Comparison of ENCODE assay signal across 28 mouse cellular contexts in genomic region chr6:21790036-21790435, GRCm38 (mm10).
DNase-seq lines count a peak whose midpoint lies in the region; ATAC-seq and TF ChIP-seq lines count a peak whose summit lies in the region.
"Had no signal": no experiment of that assay in that cellular context is flagged by ENCODE, and none has a peak within 500 bp of the region (broad histone marks: within the 10 kb centered on the region; RNA-seq: fewer than 3 reads in every experiment).

No protein-coding gene starts in this region.

- peak overlapping the region; percentile 32 for H3K4me2 ChIP-seq in liver, embryonic 12.5 days
- no peak overlapping the region for H3K4me2 ChIP-seq in liver, postnatal 0 days (ENCODE audit: low read depth, low read length)
- H3K4me2 ChIP-seq in liver, embryonic 15.5 days: peak overlapping the region; percentile 41
- H3K4me2 ChIP-seq: embryonic facial prominence, embryonic 12.5 days; embryonic facial prominence, embryonic 15.5 days; forebrain, embryonic 15.5 days; heart, embryonic 12.5 days; heart, embryonic 15.5 days; hindbrain, embryonic 13.5 days had no signal

- H3K27ac ChIP-seq in liver, embryonic 12.5 days: peak overlapping the region; percentile 43; the same call in 1 of the 2 replicates
- no peak overlapping the region for H3K27ac ChIP-seq in liver, postnatal 0 days (ENCODE audit: low read depth)
- H3K27ac ChIP-seq in liver, embryonic 15.5 days (replicated peaks): peak overlapping the region; percentile 51; the same call in 1 of the 2 replicates
- H3K27ac ChIP-seq: embryonic facial prominence, embryonic 12.5 days; embryonic facial prominence, embryonic 15.5 days; forebrain, embryonic 15.5 days; heart, embryonic 15.5 days; hindbrain, embryonic 10.5 days; hindbrain, embryonic 13.5 days had no signal

- no peak for TF ChIP-seq CTCF in liver, postnatal 0 days (IDR thresholded peaks at IDR 0.05; ENCODE audit: low read depth)

- DNase-seq in embryo, embryonic 10 days (ENCODE audit: low spot score): peak; percentile 2
- no peak for DNase-seq in embryo, embryonic 10.5 days (ENCODE audit: low spot score)
- no peak for DNase-seq in liver, postnatal 0 days
- no peak for DNase-seq in lung, adult 18-20 months
- no peak for DNase-seq in left cerebral cortex, adult 18-20 months (ENCODE audit: low spot score in 2 of 2)
- DNase-seq: adrenal gland, adult 2 months; adrenal gland, postnatal 14 days; cerebellum, adult 11-12 months; cerebellum, adult 8-10 months; cerebellum, postnatal 10 days; cerebellum, postnatal 36 days; gastrocnemius, postnatal 10 days; gastrocnemius, postnatal 36 days; heart, postnatal 10 days; heart, postnatal 36 days had no signal

- peaks cover 5% of the 10 kb centered on the region; the same call in 1 of the 2 replicates for H3K36me3 ChIP-seq in liver, embryonic 12.5 days
- H3K36me3 ChIP-seq in liver, postnatal 0 days (replicated peaks; ENCODE audit: insufficient read depth, low read length): peaks cover 2% of the 10 kb centered on the region; the same call in 1 of the 2 replicates
- H3K36me3 ChIP-seq in liver, embryonic 15.5 days (replicated peaks): no peaks in the 10 kb centered on the region
- H3K36me3 ChIP-seq: embryonic facial prominence, embryonic 12.5 days; embryonic facial prominence, embryonic 15.5 days; forebrain, embryonic 15.5 days; G1E; heart, embryonic 15.5 days; hindbrain, embryonic 13.5 days had no signal

- peak; percentile 54 for ATAC-seq in liver, embryonic 12.5 days
- no peak for ATAC-seq in liver, postnatal 0 days
- ATAC-seq in liver, embryonic 15.5 days (ENCODE audit: insufficient read depth): peak; percentile 49; the same call in 1 of the 2 replicates
- no peak for ATAC-seq in cerebellum, adult (ENCODE audit: insufficient number of reproducible peaks, low FRiP score, low TSS enrichment)
- ATAC-seq: forebrain, embryonic 15.5 days; hindbrain, embryonic 16.5 days had no signal

- H3K4me1 ChIP-seq in liver, embryonic 12.5 days: peaks cover 76% of the 10 kb centered on the region
- H3K4me1 ChIP-seq in liver, postnatal 0 days (ENCODE audit: insufficient read depth): no peaks in the 10 kb centered on the region
- H3K4me1 ChIP-seq in liver, embryonic 15.5 days (replicated peaks): peaks cover 56% of the 10 kb centered on the region
- H3K4me1 ChIP-seq: embryonic facial prominence, embryonic 12.5 days; embryonic facial prominence, embryonic 15.5 days; forebrain, embryonic 15.5 days had no signal

- 0 out of 2 replicates have a peak overlapping the region, but pooled peaks have one; percentile 9 for H3K9ac ChIP-seq in liver, embryonic 12.5 days
- no peak overlapping the region for H3K9ac ChIP-seq in liver, postnatal 0 days (replicated peaks)
- H3K9ac ChIP-seq in liver, embryonic 15.5 days: no peak overlapping the region
- H3K9ac ChIP-seq: embryonic facial prominence, embryonic 12.5 days; embryonic facial prominence, embryonic 15.5 days; forebrain, embryonic 15.5 days; heart, embryonic 12.5 days; heart, embryonic 15.5 days; hindbrain, embryonic 13.5 days had no signal

- H3K9me3 ChIP-seq in liver, embryonic 12.5 days (replicated peaks): no peaks in the 10 kb centered on the region
- no peaks in the 10 kb centered on the region for H3K9me3 ChIP-seq in liver, postnatal 0 days (ENCODE audit: low read length)
- H3K9me3 ChIP-seq in liver, embryonic 15.5 days (replicated peaks): no peaks in the 10 kb centered on the region
- H3K9me3 ChIP-seq: embryonic facial prominence, embryonic 12.5 days; embryonic facial prominence, embryonic 15.5 days; forebrain, embryonic 15.5 days; G1E; heart, embryonic 12.5 days; heart, embryonic 15.5 days; hindbrain, embryonic 10.5 days; hindbrain, embryonic 13.5 days had no signal

- H3K27me3 ChIP-seq in liver, embryonic 12.5 days (replicated peaks): no peaks in the 10 kb centered on the region
- H3K27me3 ChIP-seq in liver, postnatal 0 days (ENCODE audit: insufficient read depth, low read length): no peaks in the 10 kb centered on the region
- no peaks in the 10 kb centered on the region for H3K27me3 ChIP-seq in liver, embryonic 15.5 days
- H3K27me3 ChIP-seq: CH12.LX; embryonic facial prominence, embryonic 12.5 days; embryonic facial prominence, embryonic 15.5 days; forebrain, embryonic 15.5 days; heart, embryonic 12.5 days; heart, embryonic 15.5 days; hindbrain, embryonic 13.5 days had no signal

- H3K4me3 ChIP-seq in liver, embryonic 12.5 days: no peak overlapping the region
- no peak overlapping the region for H3K4me3 ChIP-seq in liver, postnatal 0 days (ENCODE audit: low read depth, low read length)
- no peak overlapping the region for H3K4me3 ChIP-seq in liver, embryonic 15.5 days (replicated peaks)
- H3K4me3 ChIP-seq: embryonic facial prominence, embryonic 12.5 days; embryonic facial prominence, embryonic 15.5 days; forebrain, embryonic 15.5 days; heart, embryonic 12.5 days; heart, embryonic 15.5 days; hindbrain, embryonic 10.5 days; hindbrain, embryonic 13.5 days had no signal

- whole genome bisulfite sequencing in liver, embryonic 12.5 days (ENCODE audit: insufficient replicate concordance): 35% methylated on average over 2 of the region's 2 CpGs
- 66% methylated on average over 2 of the region's 2 CpGs for WGBS in liver, postnatal 0 days (ENCODE audit: insufficient replicate concordance)
- WGBS in liver, embryonic 15.5 days (ENCODE audit: insufficient replicate concordance): 48% methylated on average over 2 of the region's 2 CpGs

- no peak for TF ChIP-seq EP300 in liver, postnatal 0 days (IDR thresholded peaks at IDR 0.05; ENCODE audit: low read depth)

Comparison
In these comparisons a context has a peak if more than half of its experiments do, and no peak if none do; other contexts are left out.
1. ATAC-seq: peak in liver, embryonic 12.5 days (single experiment) and liver, embryonic 15.5 days (single experiment); none in liver, postnatal 0 days (single experiment) and cerebellum, adult (single experiment).